Mouse (Mus musculus): ENCODE measurements around the gene Fblim1. TPM values are rescaled to one million over a fixed set of nuclear protein-coding genes. Genes with fewer than 3 reads are reported as not detected.

Gene Fblim1
- polyA plus RNA-seq, 1 experiment from 2014 or later, result 68.1 TPM

DNA sequence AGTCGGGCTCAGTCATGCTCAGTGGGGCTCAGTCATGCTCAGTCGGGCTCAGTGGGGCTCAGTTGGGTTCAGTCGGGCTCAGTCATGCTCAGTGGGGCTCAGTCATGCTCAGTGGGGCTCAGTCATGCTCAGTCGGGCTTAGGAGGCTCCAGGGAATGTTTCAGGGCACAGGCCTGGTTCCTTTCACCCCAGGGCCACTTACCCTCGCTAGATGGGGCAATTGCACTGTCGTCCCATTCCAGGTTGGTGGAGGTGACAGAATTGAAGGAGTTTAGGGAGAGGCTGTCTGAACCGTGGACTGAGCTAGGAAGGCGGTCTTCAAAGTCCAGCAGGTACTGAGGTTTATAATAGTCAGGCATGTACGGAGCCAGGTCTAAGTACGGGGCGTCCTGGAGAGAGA, 33.6 kb upstream of the Fblim1 start:
- H3K4me1 ChIP-seq, result peaks cover 36% of the 10 kb centered on the region
- no peak for DNase-seq (ENCODE audit: low spot score)
- H3K36me3 ChIP-seq (replicated peaks), result peaks cover 78% of the 10 kb centered on the region
- H3K27ac ChIP-seq (replicated peaks), result no peak overlapping the region
- no peaks in the 10 kb centered on the region for H3K27me3 ChIP-seq (replicated peaks; ENCODE audit: low read depth, poor library complexity, severe bottlenecking)
- H3K9me3 ChIP-seq, result no peaks in the 10 kb centered on the region
- 74% methylated on average over 11 of the region's 11 CpGs for WGBS
- H3K4me3 ChIP-seq, result no peak overlapping the region

DNA sequence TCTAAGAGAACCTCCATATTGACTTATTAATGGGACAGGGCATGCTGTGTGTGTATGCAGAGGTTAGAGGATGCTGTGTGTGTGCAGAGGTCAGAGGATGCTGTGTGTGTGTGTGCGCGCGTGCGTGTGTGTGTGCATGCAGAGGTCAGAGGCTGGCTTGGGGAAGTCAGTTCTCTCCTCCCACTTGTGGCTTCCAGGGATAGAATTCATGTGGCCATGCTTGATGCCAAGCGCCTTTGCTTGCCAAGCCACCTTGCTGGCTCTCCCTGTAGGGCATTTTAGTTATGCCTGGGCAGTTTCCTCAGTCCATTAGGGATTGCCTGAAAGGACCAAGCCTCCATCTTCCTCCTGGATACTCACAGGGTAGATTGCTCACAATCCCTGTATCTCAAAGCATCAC, 30.8 kb upstream of the Fblim1 start:
- no peaks in the 10 kb centered on the region for H3K27me3 ChIP-seq (replicated peaks; ENCODE audit: low read depth, poor library complexity, severe bottlenecking)
- H3K36me3 ChIP-seq (replicated peaks), result peaks cover 94% of the 10 kb centered on the region
- no peak overlapping the region for H3K27ac ChIP-seq (replicated peaks)
- 86% methylated on average over 5 of the region's 5 CpGs for WGBS
- no peaks in the 10 kb centered on the region for H3K9me3 ChIP-seq
- H3K4me3 ChIP-seq, result no peak overlapping the region
- no peak for DNase-seq (ENCODE audit: low spot score)
- H3K4me1 ChIP-seq, result peaks cover 36% of the 10 kb centered on the region

DNA sequence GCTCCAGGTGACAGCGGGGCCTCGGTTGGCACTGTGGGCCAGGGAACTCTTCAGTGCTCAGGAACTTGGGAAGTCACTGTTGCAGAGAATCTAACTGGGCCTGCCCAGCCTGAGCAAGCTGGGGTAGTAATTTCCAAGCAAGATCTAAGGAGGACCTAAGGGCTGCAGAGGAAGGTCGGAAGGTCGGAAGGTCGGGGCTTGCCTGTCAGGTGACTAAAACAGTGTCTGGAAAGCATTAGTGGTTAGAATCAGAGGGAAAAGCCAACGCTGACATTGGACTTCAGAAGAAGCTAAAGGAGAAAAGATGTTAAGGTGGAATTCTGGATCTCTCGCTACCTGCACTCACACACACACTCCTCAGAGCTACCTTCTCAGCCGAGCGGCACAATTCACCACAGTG, 30.1 kb upstream of the Fblim1 start:
- DNase-seq (ENCODE audit: low spot score), result peak; percentile 38
- WGBS, result 51% methylated on average over 9 of the region's 9 CpGs
- peaks cover 94% of the 10 kb centered on the region for H3K36me3 ChIP-seq (replicated peaks)

GRCm38 (mm10) chr4:141632111-141632873, 26.4 kb upstream of the Fblim1 start:
- H3K27me3 ChIP-seq (replicated peaks; ENCODE audit: low read depth, poor library complexity, severe bottlenecking), result no peaks in the 10 kb centered on the region
- peaks cover 26% of the 10 kb centered on the region for H3K4me1 ChIP-seq
- no peak for DNase-seq (ENCODE audit: low spot score)
- 94% methylated on average over 21 of the region's 21 CpGs for WGBS
- no peak overlapping the region for H3K4me3 ChIP-seq
- peaks cover 97% of the 10 kb centered on the region for H3K36me3 ChIP-seq (replicated peaks)
- H3K27ac ChIP-seq (replicated peaks), result no peak overlapping the region
- no peaks in the 10 kb centered on the region for H3K9me3 ChIP-seq

More for the DNA sequence above, 30.1 kb upstream of the Fblim1 start:
- Histone ChIP-seq H3K4me1 (peaks cover 36% of the 10 kb centered on the region), H3K27ac (replicated peaks) (0 out of 2 replicates have a peak overlapping the region, but pooled peaks have one; percentile 8), H3K27me3 (replicated peaks; ENCODE audit: low read depth, poor library complexity, severe bottlenecking) (no peaks in the 10 kb centered on the region), H3K4me3 (no peak overlapping the region), H3K9me3 (no peaks in the 10 kb centered on the region)

DNA sequence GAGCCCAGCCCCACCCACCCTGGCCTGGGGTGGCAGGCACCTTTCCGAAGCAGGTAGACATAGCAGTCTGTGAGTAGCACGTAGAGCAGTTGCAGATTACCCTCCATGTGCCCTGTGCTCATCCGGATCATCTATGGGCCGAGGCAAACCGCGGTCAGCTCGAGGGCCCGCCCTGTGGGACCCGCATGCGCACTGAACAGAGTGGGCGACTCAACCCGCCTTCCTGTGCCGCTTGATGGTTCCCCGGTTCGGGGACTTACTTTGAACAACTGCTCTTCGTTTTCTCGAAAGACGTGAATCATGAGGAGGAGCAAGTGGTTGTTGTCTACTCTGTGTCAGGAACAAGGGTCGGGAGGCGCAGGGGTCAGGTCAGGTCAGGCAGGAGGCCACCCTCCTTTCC, 25.4 kb upstream of the Fblim1 start:
- no peak for DNase-seq (ENCODE audit: low spot score)
- Histone ChIP-seq H3K9me3 (no peaks in the 10 kb centered on the region), H3K27me3 (replicated peaks; ENCODE audit: low read depth, poor library complexity, severe bottlenecking) (no peaks in the 10 kb centered on the region), H3K36me3 (replicated peaks) (peaks cover 97% of the 10 kb centered on the region), H3K4me1 (peaks cover 17% of the 10 kb centered on the region), H3K4me3 (no peak overlapping the region), H3K27ac (replicated peaks) (no peak overlapping the region)
- 95% methylated on average over 20 of the region's 20 CpGs for WGBS

GRCm38 (mm10) chr4:141630021-141630420, 24.1 kb upstream of the Fblim1 start:
- Histone ChIP-seq H3K4me3 (no peak overlapping the region), H3K4me1 (peaks cover 10% of the 10 kb centered on the region; the same call in 1 of the 2 replicates), H3K36me3 (replicated peaks) (peaks cover 99% of the 10 kb centered on the region), H3K27ac (replicated peaks) (no peak overlapping the region; the same call in 1 of the 2 replicates), H3K27me3 (replicated peaks; ENCODE audit: low read depth, poor library complexity, severe bottlenecking) (no peaks in the 10 kb centered on the region), H3K9me3 (no peaks in the 10 kb centered on the region)
- no peak for DNase-seq (ENCODE audit: low spot score)
- WGBS, result 92% methylated on average over 11 of the region's 11 CpGs

GRCm38 (mm10) chr4:141628661-141629060, 22.8 kb upstream of the Fblim1 start:
- no peaks in the 10 kb centered on the region for H3K9me3 ChIP-seq
- no peak overlapping the region; the same call in 1 of the 2 replicates for H3K4me3 ChIP-seq
- no peak overlapping the region for H3K27ac ChIP-seq (replicated peaks)
- peaks cover 10% of the 10 kb centered on the region for H3K4me1 ChIP-seq
- H3K36me3 ChIP-seq (replicated peaks), result peaks cover 90% of the 10 kb centered on the region
- H3K27me3 ChIP-seq (replicated peaks; ENCODE audit: low read depth, poor library complexity, severe bottlenecking), result no peaks in the 10 kb centered on the region
- WGBS, result 83% methylated on average over 14 of the region's 14 CpGs
- no peak for DNase-seq (ENCODE audit: low spot score)

GRCm38 (mm10) chr4:141627502-141627901, 21.6 kb upstream of the Fblim1 start:
- Histone ChIP-seq H3K36me3 (replicated peaks) (peaks cover 78% of the 10 kb centered on the region), H3K4me3 (no peak overlapping the region), H3K4me1 (peaks cover 18% of the 10 kb centered on the region), H3K27me3 (replicated peaks; ENCODE audit: low read depth, poor library complexity, severe bottlenecking) (no peaks in the 10 kb centered on the region), H3K9me3 (no peaks in the 10 kb centered on the region), H3K27ac (replicated peaks) (no peak overlapping the region)
- WGBS, result 90% methylated on average over 5 of the region's 5 CpGs
- no peak for DNase-seq (ENCODE audit: low spot score)

DNA sequence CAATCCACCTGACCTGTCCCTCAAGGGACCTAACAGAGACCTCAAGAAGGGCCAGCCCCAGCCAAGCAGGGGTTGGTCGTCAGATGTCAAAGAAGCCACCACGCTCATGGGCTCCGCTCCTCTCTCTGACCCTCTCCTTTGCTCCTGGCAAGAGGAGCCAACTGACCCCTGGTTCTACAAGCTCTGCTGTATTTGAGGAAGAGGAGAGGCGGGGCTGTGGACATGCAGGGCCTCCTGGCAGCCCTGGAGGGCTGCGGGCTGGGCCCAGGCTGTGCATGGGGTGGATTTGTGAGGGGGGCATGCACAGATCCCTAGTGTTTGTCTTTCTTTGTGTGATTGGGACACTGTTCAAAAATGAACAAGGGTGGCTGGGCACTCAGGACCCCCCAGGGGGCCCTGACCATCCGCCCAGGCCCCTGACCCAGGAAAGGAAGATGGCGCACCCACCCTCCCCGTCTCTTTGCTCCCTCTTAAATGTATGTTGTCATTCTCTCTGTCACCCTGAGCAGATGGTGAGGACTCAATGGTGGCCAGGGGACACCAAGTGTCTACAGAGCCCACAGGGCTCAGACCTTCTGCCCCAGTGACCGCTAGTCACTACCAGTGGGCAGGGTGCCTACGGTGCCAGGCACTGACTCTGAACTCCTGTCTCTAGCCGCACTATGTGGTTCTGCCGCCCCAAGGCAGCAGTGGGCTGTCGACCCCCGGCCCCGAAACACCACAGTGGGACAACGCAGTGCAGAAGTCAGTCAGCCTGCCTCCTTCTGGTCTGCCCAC, 20.1 kb upstream of the Fblim1 start:
- no peaks in the 10 kb centered on the region for H3K9me3 ChIP-seq
- 90% methylated on average over 16 of the region's 16 CpGs for WGBS
- H3K27me3 ChIP-seq (replicated peaks; ENCODE audit: low read depth, poor library complexity, severe bottlenecking), result no peaks in the 10 kb centered on the region
- peaks cover 21% of the 10 kb centered on the region for H3K4me1 ChIP-seq
- no peak overlapping the region for H3K4me3 ChIP-seq
- H3K36me3 ChIP-seq (replicated peaks), result peaks cover 63% of the 10 kb centered on the region
- no peak overlapping the region for H3K27ac ChIP-seq (replicated peaks)
- no peak for DNase-seq (ENCODE audit: low spot score)

- WGBS, result 79% methylated on average over 19 of the region's 19 CpGs
- H3K36me3 ChIP-seq (replicated peaks), result peaks cover 55% of the 10 kb centered on the region
- H3K27ac ChIP-seq (replicated peaks), result no peak overlapping the region
- H3K27me3 ChIP-seq (replicated peaks; ENCODE audit: low read depth, poor library complexity, severe bottlenecking), result no peaks in the 10 kb centered on the region
- no peak overlapping the region for H3K4me3 ChIP-seq
- peak; percentile 48 for DNase-seq (ENCODE audit: low spot score)
- peaks cover 21% of the 10 kb centered on the region for H3K4me1 ChIP-seq
- H3K9me3 ChIP-seq, result no peaks in the 10 kb centered on the region
Observed at GRCm38 (mm10) chr4:141624983-141625773, 19.3 kb upstream of the Fblim1 start.

GRCm38 (mm10) chr4:141624134-141624533, 18.2 kb upstream of the Fblim1 start:
- Histone ChIP-seq H3K36me3 (replicated peaks) (peaks cover 44% of the 10 kb centered on the region), H3K27ac (replicated peaks) (no peak overlapping the region), H3K27me3 (replicated peaks; ENCODE audit: low read depth, poor library complexity, severe bottlenecking) (0 out of 2 replicates have a peak, but pooled peaks cover 2% of the 10 kb centered on the region), H3K9me3 (no peaks in the 10 kb centered on the region), H3K4me3 (no peak overlapping the region), H3K4me1 (peaks cover 21% of the 10 kb centered on the region)
- 91% methylated on average over 8 of the region's 8 CpGs for WGBS
- DNase-seq (ENCODE audit: low spot score), result no peak

DNA sequence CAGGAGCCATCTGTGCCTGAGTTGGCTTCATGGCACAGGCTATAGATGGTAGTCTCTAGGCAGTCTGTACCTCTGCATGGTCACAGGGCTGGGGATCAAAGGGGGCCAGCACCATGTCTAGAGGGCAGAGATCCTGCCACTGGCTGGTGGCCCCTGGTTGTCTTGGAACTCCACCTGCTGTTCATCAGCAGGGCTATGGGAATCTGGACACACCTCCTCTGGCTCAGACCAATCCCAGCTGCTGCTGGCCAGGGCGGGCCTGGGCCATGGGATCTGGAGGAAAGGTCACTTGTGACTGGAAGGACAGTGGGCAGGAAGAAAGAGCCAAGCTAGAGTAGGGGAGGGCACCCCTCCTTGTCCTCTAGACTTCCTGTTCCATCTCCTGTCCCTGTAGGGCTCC, 17.8 kb upstream of the Fblim1 start, which contains the start of gene Slc25a34:
Slc25a34 (minus strand) TSS at position 156 of the 400 bp plus-strand sequence.
- Histone ChIP-seq H3K9me3 (no peaks in the 10 kb centered on the region), H3K36me3 (replicated peaks) (peaks cover 40% of the 10 kb centered on the region), H3K27me3 (replicated peaks; ENCODE audit: low read depth, poor library complexity, severe bottlenecking) (0 out of 2 replicates have a peak, but pooled peaks cover 3% of the 10 kb centered on the region), H3K27ac (replicated peaks) (no peak within 1 kb of the TSS), H3K4me1 (peaks cover 25% of the 10 kb centered on the region), H3K4me3 (no peak within 1 kb of the TSS)
- no peak for DNase-seq (ENCODE audit: low spot score)
- 45% methylated on average over 1 of the region's 1 CpGs for WGBS
